Mouse (Mus musculus): ENCODE results near the gene Ppa1. TPM values are rescaled to one million over a fixed set of nuclear protein-coding genes. Genes with fewer than 3 reads are reported as not detected.

Gene Ppa1
- polyA plus RNA-seq, 1 experiment from 2014 or later, result 124 TPM

DNA sequence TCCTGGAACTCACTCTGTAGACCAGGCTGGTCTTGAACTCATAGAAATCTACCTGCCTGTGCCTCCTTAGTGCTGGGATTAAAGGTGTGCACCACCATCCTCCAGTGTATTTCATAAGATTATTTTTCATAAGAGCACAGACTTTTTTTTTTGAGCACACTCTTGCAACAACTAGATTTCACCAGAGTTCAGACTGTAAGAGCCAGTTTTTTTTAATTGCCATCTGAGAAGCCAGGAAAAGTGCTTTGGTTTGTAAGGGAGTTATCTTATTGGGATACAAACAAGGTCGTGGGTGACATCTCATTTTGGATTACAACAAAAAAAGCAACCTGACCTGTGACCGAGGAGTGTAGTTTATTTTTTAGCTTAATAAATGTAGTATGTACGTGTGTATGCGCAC lies 5.8 kb downstream of the Ppa1 start:
- Histone ChIP-seq H3K9ac (ENCODE audit: low read length) (no peak overlapping the region), H3K27ac (replicated peaks) (no peak overlapping the region), H3K4me3 (ENCODE audit: low read depth, low read length) (no peak overlapping the region), H3K4me2 (replicated peaks; ENCODE audit: low read depth) (no peak overlapping the region), H3K27me3 (ENCODE audit: control insufficient read depth, insufficient read depth, low read length) (no peaks in the 10 kb centered on the region), H3K36me3 (ENCODE audit: control insufficient read depth, insufficient read depth, low read length) (no peaks in the 10 kb centered on the region; the same call in 1 of the 2 replicates), H3K9me3 (ENCODE audit: control insufficient read depth, low read length) (no peaks in the 10 kb centered on the region), H3K4me1 (replicated peaks; ENCODE audit: control insufficient read depth, insufficient read depth) (0 out of 2 replicates have a peak, but pooled peaks cover 3% of the 10 kb centered on the region)
- ATAC-seq (ENCODE audit: low FRiP score, low TSS enrichment), result no peak
- no peak for TF ChIP-seq EP300 (optimal IDR thresholded peaks at IDR 0.05)
- 86% methylated on average over 4 of the region's 4 CpGs for WGBS
- no peak for DNase-seq (ENCODE audit: low spot score)

DNA sequence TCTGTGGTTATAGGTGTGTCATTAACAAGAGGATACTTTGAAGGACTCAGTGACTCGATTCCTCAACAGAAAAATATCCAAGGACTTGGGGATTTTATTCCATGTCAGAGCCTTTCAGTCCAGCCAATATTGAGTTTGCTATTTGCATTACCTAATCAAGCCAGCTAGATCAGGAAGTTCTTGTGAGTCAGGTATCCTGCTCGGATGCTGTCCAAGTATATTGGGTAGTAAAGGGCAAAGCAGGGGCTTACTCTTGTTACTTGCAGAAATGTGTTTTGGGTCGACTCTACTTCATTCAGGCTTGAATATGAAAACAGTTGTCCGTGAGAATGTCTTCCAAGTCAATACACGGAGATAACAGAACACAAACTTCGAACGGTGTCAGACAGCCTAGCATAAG lies 6.3 kb downstream of the Ppa1 start:
- no peaks in the 10 kb centered on the region for H3K4me1 ChIP-seq (replicated peaks; ENCODE audit: control insufficient read depth, insufficient read depth)
- H3K4me3 ChIP-seq (ENCODE audit: low read depth, low read length), result no peak overlapping the region
- no peaks in the 10 kb centered on the region; the same call in 1 of the 2 replicates for H3K36me3 ChIP-seq (ENCODE audit: control insufficient read depth, insufficient read depth, low read length)
- H3K27ac ChIP-seq (replicated peaks), result no peak overlapping the region
- TF ChIP-seq CTCF (IDR thresholded peaks at IDR 0.05; ENCODE audit: low read depth) (no peak), EP300 (optimal IDR thresholded peaks at IDR 0.05) (no peak)
- H3K9ac ChIP-seq (ENCODE audit: low read length), result no peak overlapping the region
- H3K9me3 ChIP-seq (ENCODE audit: control insufficient read depth, low read length), result no peaks in the 10 kb centered on the region
- no peak for ATAC-seq (ENCODE audit: low FRiP score, low TSS enrichment)
- 79% methylated on average over 7 of the region's 7 CpGs for WGBS
- no peak for DNase-seq (ENCODE audit: low spot score)
- H3K27me3 ChIP-seq (ENCODE audit: control insufficient read depth, insufficient read depth, low read length), result no peaks in the 10 kb centered on the region
- H3K4me2 ChIP-seq (replicated peaks; ENCODE audit: low read depth), result no peak overlapping the region

GRCm38 (mm10) chr10:61655188-61655587 lies 6.8 kb downstream of the Ppa1 start:
- Histone ChIP-seq H3K9ac (ENCODE audit: low read length) (no peak overlapping the region), H3K9me3 (ENCODE audit: control insufficient read depth, low read length) (no peaks in the 10 kb centered on the region), H3K4me3 (ENCODE audit: low read depth, low read length) (no peak overlapping the region), H3K27ac (replicated peaks) (no peak overlapping the region), H3K27me3 (ENCODE audit: control insufficient read depth, insufficient read depth, low read length) (no peaks in the 10 kb centered on the region), H3K4me1 (replicated peaks; ENCODE audit: control insufficient read depth, insufficient read depth) (no peaks in the 10 kb centered on the region), H3K36me3 (ENCODE audit: control insufficient read depth, insufficient read depth, low read length) (no peaks in the 10 kb centered on the region; the same call in 1 of the 2 replicates), H3K4me2 (replicated peaks; ENCODE audit: low read depth) (no peak overlapping the region)
- no peak for ATAC-seq (ENCODE audit: low FRiP score, low TSS enrichment)
- no peak for DNase-seq (ENCODE audit: low spot score)
- 81% methylated on average over 3 of the region's 3 CpGs for WGBS
- TF ChIP-seq EP300 (optimal IDR thresholded peaks at IDR 0.05), result no peak
- TF ChIP-seq CTCF (IDR thresholded peaks at IDR 0.05; ENCODE audit: low read depth), result no peak

- Histone ChIP-seq H3K4me2 (replicated peaks; ENCODE audit: low read depth) (no peak overlapping the region), H3K4me3 (ENCODE audit: low read depth, low read length) (no peak overlapping the region), H3K27ac (replicated peaks) (no peak overlapping the region), H3K36me3 (ENCODE audit: control insufficient read depth, insufficient read depth, low read length) (peaks cover 3% of the 10 kb centered on the region; the same call in 1 of the 2 replicates), H3K4me1 (replicated peaks; ENCODE audit: control insufficient read depth, insufficient read depth) (no peaks in the 10 kb centered on the region), H3K9me3 (ENCODE audit: control insufficient read depth, low read length) (no peaks in the 10 kb centered on the region), H3K9ac (ENCODE audit: low read length) (no peak overlapping the region), H3K27me3 (ENCODE audit: control insufficient read depth, insufficient read depth, low read length) (no peaks in the 10 kb centered on the region)
- WGBS, result 84% methylated on average over 18 of the region's 18 CpGs
- no peak for TF ChIP-seq EP300 (optimal IDR thresholded peaks at IDR 0.05)
- peak; percentile 30 for TF ChIP-seq CTCF (IDR thresholded peaks at IDR 0.05; ENCODE audit: low read depth)
- ATAC-seq (ENCODE audit: low FRiP score, low TSS enrichment), result peak; percentile 48
- DNase-seq (ENCODE audit: low spot score), result peak; percentile 19
These were observed 8.9 kb downstream of the Ppa1 start for GRCm38 (mm10) chr10:61656928-61657882.

GRCm38 (mm10) chr10:61657985-61658384 lies 9.6 kb downstream of the Ppa1 start:
- TF ChIP-seq CTCF (IDR thresholded peaks at IDR 0.05; ENCODE audit: low read depth), result peak; percentile 87
- no peak for TF ChIP-seq EP300 (optimal IDR thresholded peaks at IDR 0.05)
- H3K4me2 ChIP-seq (replicated peaks; ENCODE audit: low read depth), result no peak overlapping the region
- H3K27ac ChIP-seq (replicated peaks), result no peak overlapping the region
- 22% methylated on average over 4 of the region's 4 CpGs for WGBS
- no peak overlapping the region for H3K9ac ChIP-seq (ENCODE audit: low read length)
- no peak overlapping the region for H3K4me3 ChIP-seq (ENCODE audit: low read depth, low read length)
- no peaks in the 10 kb centered on the region for H3K27me3 ChIP-seq (ENCODE audit: control insufficient read depth, insufficient read depth, low read length)
- peaks cover 3% of the 10 kb centered on the region; the same call in 1 of the 2 replicates for H3K36me3 ChIP-seq (ENCODE audit: control insufficient read depth, insufficient read depth, low read length)
- H3K4me1 ChIP-seq (replicated peaks; ENCODE audit: control insufficient read depth, insufficient read depth), result no peaks in the 10 kb centered on the region
- H3K9me3 ChIP-seq (ENCODE audit: control insufficient read depth, low read length), result no peaks in the 10 kb centered on the region
- DNase-seq (ENCODE audit: low spot score), result peak; percentile 23
- ATAC-seq (ENCODE audit: low FRiP score, low TSS enrichment), result no peak

DNA sequence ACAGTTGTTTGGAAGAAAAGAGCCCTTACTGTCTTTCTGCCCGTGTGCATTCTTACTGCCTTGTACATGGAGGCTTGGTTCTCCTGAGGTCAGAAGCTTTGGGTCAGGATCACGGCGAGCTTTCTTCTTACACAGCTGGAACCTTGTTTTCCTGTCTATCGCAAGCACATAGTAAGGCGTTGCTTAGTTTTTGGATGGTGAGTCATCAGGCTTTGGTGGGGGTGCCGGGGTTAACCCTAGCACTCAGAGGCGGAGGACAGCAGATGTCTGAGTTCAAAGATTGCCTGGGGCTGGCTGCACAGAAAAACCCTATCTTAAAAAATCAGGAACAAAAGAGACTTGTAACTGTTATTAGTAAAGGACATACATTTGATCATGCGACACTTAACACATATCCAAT lies 13.5 kb downstream of the Ppa1 start:
- no peak overlapping the region for H3K4me3 ChIP-seq (ENCODE audit: low read depth, low read length)
- H3K4me2 ChIP-seq (replicated peaks; ENCODE audit: low read depth), result no peak overlapping the region
- no peaks in the 10 kb centered on the region for H3K9me3 ChIP-seq (ENCODE audit: control insufficient read depth, low read length)
- H3K27me3 ChIP-seq (ENCODE audit: control insufficient read depth, insufficient read depth, low read length), result no peaks in the 10 kb centered on the region
- peaks cover 5% of the 10 kb centered on the region; the same call in 1 of the 2 replicates for H3K36me3 ChIP-seq (ENCODE audit: control insufficient read depth, insufficient read depth, low read length)
- H3K27ac ChIP-seq (replicated peaks), result no peak overlapping the region
- H3K4me1 ChIP-seq (replicated peaks; ENCODE audit: control insufficient read depth, insufficient read depth), result no peaks in the 10 kb centered on the region
- DNase-seq (ENCODE audit: low spot score), result no peak
- 57% methylated on average over 8 of the region's 8 CpGs for WGBS
- no peak for ATAC-seq (ENCODE audit: low FRiP score, low TSS enrichment)
- TF ChIP-seq CTCF (IDR thresholded peaks at IDR 0.05; ENCODE audit: low read depth) (no peak), EP300 (optimal IDR thresholded peaks at IDR 0.05) (no peak)
- no peak overlapping the region for H3K9ac ChIP-seq (ENCODE audit: low read length)

All from stomach, postnatal 0 days (tissue).